Mouse (Mus musculus) monocyte, adult 59 days (primary cell): ENCODE measurements around the gene Nfkbib. TPM values are rescaled to one million over a fixed set of nuclear protein-coding genes. Genes with fewer than 3 reads are reported as not detected.

ENCODE experiments used
- total RNA-seq, 2 experiments: library from RNA; stranded (reverse); gene quantifications; one replicate each; pipeline ENCODE4 v1.2.4; 2023

Nfkbib gene
- total RNA-seq = 100 to 1,000 TPM; 127 to 137 TPM

GRCm38 (mm10) chr7:28767462-28767965, at the start of gene Nfkbib:
Gene Nfkbib (minus strand): TSS chr7:28767512.

GRCm38 (mm10) chr7:28808221-28808941, 41.1 kb upstream of the Nfkbib start, which contains the start of gene Hnrnpl:
Gene Hnrnpl (plus strand): TSS chr7:28808541.

DNA sequence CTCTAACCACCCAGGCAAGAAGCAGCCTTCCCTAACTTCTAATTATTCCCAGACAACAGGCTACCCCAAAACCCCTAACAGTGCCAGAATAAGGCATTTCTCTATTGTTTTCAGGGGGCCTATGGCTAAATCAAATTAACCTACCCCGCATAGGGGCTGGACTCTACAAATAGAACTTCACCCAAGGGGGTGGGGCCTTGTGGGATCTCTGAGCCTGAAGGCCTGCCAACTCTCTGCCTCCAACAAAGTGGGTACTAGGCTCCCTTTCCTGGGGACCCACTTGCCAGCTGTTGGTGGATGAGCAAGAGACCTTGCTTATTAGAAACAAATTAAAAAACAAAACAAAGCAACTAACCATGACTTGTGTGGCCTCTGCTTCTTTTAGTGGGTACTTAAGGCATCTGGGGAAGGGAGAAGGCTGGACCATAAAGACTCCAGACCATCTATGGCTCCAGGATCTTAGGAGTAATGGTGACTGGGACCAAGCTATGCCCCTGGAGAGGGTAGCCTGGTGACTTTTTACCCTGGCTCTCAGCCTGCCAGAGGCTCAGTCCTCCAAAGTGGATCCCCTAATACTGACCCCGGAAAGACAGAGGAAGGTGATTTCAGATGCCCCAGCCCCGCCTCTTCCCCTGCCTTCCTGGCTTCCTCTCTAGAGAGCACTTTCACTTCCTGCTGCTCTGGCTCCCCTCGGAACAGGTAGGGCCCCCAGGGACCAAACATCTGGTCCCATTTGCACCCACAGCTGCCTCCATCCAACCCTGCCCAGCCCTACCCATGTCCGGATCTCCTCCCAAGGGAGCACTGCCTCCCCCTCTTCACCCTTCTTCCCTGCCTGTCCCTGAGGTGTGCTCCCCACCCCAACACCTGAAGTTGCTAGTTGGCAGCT, 21.2 kb upstream of the Nfkbib start, which contains the start of gene Rinl:
Rinl (plus strand) TSS at position 663 of the 889 bp plus-strand sequence.

GRCm38 (mm10) chr7:28766173-28766879, 986 bp downstream of the Nfkbib start, which contains the start of gene Sirt2:
Gene Sirt2 (plus strand): TSS chr7:28766735.

GRCm38 (mm10) chr7:28756079-28756478, 11.2 kb downstream of the Nfkbib start, which contains the start of gene Ccer2:
Gene Ccer2 (plus strand): TSS chr7:28756174.

DNA sequence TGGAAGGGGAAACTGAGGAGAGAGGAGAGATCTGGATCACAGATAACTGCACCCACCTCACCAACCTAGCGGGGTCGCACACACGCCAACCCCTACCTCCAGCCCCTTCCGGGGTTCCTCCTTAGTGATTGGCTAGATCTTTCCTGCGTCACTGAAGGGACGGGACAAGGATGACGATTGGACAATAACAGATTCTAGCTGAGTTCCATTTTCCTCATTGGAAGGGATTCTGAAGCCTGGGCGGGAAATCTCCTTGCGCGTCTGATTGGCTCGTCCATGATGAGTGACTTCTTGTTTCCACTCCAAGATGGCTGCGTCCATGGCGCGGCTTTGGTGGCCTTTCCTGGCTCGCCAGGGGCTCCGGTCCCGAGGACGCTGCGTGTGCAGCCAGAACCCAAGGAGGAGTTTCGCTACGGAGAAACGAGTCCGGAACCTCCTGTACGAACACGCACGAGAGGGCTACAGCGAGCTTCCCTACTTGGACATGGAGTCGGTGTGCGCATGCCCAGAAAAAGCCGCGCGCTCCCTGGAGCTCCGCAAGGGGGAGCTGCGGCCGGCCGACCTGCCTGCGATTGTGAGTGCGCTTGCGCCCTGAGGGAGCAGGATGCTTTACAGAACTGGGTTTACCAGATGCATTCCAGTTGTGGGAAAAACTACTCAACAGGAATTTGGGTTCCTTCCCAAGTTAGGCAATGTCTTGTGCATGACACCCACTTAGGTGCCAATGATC, 25.4 kb downstream of the Nfkbib start, which contains the start of the genes Mrps12 and Sars2:
Mrps12 (minus strand) TSS at position 112 of the 730 bp plus-strand sequence.
Sars2 (plus strand) TSS at position 284 of the 730 bp plus-strand sequence.

DNA sequence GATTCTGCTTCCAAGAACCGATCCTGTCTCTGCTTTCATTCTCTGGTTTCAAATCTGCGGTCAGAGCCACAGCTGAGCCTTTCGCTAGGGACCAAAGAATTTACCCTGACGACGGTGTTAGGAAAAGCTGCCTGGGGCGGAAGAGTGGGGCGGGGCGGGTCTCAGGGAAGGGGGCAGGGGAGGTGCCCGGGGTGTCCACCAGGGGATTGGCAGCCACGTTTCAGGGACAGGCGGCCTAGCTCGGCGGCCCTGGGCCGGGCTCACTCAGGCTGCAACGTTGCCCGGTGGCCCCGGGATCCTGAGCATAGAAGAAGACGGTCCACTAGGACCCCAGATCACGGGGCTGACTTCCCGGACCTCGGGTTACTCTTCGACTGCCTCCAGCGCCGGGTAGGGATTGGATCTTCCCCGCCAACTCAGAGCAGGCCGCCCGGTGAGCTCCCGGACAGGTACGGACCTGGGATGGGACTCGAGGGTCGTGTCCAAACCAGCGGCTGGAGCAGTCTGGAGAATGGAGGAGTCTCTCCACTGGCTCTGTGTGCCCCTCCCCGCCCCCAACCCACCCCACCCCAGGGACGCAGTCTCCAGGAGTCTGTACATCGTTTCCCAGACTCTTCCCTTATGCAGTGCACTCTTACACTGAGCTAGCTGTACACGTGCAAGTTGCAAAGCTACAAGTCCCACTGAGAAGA, 50.6 kb downstream of the Nfkbib start, which contains the start of gene Fbxo17:
Fbxo17 (plus strand) TSS at position 215 of the 692 bp plus-strand sequence.

Other genes with a start within 250 kb of the Nfkbib start
- gene Ifnl3, start 244.7 kb downstream of the Nfkbib start, total RNA-seq = not detected
- gene Sycn, start 226.6 kb downstream of the Nfkbib start, total RNA-seq = not detected
- 1 to 10 TPM; 1.5 to 2.3 TPM for gene Nccrp1, start 220.3 kb downstream of the Nfkbib start, total RNA-seq
- gene Samd4b, start 169.4 kb downstream of the Nfkbib start, total RNA-seq = 10 to 100 TPM; 59.5 to 62.7 TPM
- 10 to 100 TPM; 30.1 to 35.2 TPM for gene Pak4, start 169.3 kb downstream of the Nfkbib start, total RNA-seq
- not detected for gene Acp7, start 136.2 kb downstream of the Nfkbib start, total RNA-seq
- gene Fbxo27, start 74.7 kb downstream of the Nfkbib start, total RNA-seq = not detected
- under 1 TPM; 0.94 to 1.00 TPM for gene Fbxo17, start 50.7 kb downstream of the Nfkbib start, total RNA-seq
- gene Mrps12, start 25.7 kb downstream of the Nfkbib start, total RNA-seq = 10 to 100 TPM; 19.5 to 25.1 TPM
- 10 to 100 TPM in 1 of 2 experiments, 1 to 10 TPM in 1; 8.9 to 12.5 TPM for gene Sars2, start 25.5 kb downstream of the Nfkbib start, total RNA-seq
- not detected for gene Ccer2, start 11.3 kb downstream of the Nfkbib start, total RNA-seq
- gene Sirt2, start 777 bp downstream of the Nfkbib start, total RNA-seq = 100 to 1,000 TPM in 1 of 2 experiments, 10 to 100 TPM in 1; 95.2 to 113 TPM
- 10 to 100 TPM; 16.0 to 20.8 TPM for gene Rinl, start 21.5 kb upstream of the Nfkbib start, total RNA-seq
- gene Hnrnpl, start 41.0 kb upstream of the Nfkbib start, total RNA-seq = 100 to 1,000 TPM; 416 to 451 TPM
- 10 to 100 TPM; 68.4 to 69.6 TPM for gene Ech1, start 57.7 kb upstream of the Nfkbib start, total RNA-seq
- gene Lgals4, start 66.3 kb upstream of the Nfkbib start, total RNA-seq = 1 to 10 TPM; 3.2 to 3.9 TPM
- 1 to 10 TPM in 1 of 2 experiments, not detected in 1; 1.2 TPM for gene Lgals7, start 96.3 kb upstream of the Nfkbib start, total RNA-seq
- not detected for gene Capn12, start 113.9 kb upstream of the Nfkbib start, total RNA-seq
- gene Actn4, start 194.8 kb upstream of the Nfkbib start, total RNA-seq = 100 to 1,000 TPM; 108 to 133 TPM
- 100 to 1,000 TPM; 279 to 296 TPM for gene Eif3k, start 214.4 kb upstream of the Nfkbib start, total RNA-seq
- 10 to 100 TPM; 78.6 to 81.8 TPM for gene Map4k1, start 214.5 kb upstream of the Nfkbib start, total RNA-seq